Mouse (Mus musculus) activated CD4-positive, CD25-positive, alpha-beta regulatory T cell (primary cell): ENCODE data around the gene Ccdc150. TPM values are rescaled to one million over a fixed set of nuclear protein-coding genes. Genes with fewer than 3 reads are reported as not detected.

ENCODE experiments used
- polyA plus RNA-seq, 2 experiments: library from polyadenylated mRNA; unstranded; fragments of 100-300 nt; shearing (Covaris generic); gene quantifications; one replicate each; pipeline ENCODE4 v1.2.1; 2017

Gene Ccdc150
- polyA plus RNA-seq, result under 1 TPM; 0.18 to 0.33 TPM

DNA sequence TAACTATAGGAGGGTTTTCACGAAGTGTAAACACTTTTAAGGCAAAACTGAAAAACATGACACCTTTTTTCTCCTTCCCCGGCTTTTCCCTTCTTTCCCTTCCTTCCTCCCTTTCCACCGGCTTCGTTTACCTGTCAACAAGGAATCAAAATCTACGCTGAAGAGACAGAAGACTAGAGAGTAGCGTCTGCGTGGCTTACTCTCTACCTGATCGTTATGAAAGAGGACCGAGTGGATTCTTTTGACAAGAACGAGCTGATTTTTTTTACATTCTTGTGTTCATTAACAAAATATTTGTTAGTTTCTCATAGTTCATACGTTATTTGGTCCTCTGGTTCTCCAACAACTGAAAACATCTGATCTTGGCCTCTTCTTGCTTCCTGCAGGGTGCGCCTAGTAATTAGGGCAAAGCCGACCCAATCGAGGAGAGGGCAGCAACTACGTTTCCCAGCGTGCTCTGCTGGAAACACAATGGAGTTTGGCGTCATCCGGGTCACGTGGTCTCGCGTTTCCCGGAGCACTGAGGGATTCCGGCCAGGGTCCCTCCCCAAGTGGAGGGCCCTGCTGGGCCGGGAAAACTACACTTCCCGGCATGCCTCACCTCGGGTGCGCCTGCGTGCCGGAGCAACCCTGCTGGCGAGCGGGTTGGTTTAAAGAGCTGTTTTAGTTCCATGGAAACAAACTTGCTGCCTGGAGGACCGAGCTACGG, at the start of gene Ccdc150:
Ccdc150 (plus strand) TSS at position 526 of the 709 bp plus-strand sequence.

Other genes with a start within 250 kb of the Ccdc150 start
- gene Hecw2, start 55.5 kb upstream of the Ccdc150 start, polyA plus RNA-seq, result under 1 TPM in 1 of 2 experiments, not detected in 1; 0.33 TPM
- 10 to 100 TPM; 17.2 to 20.6 TPM for gene Gtf3c3, start 188.3 kb downstream of the Ccdc150 start, polyA plus RNA-seq